Comparison of ENCODE assay signal across 9 mouse cellular contexts in genomic region chr14:36652982-36653557, GRCm38 (mm10).
DNase-seq lines count a peak whose midpoint lies in the region; ATAC-seq lines count a peak whose summit lies in the region.
"Had no signal": no experiment of that assay in that cellular context is flagged by ENCODE, and none has a peak within 500 bp of the region (broad histone marks: within the 10 kb centered on the region; RNA-seq: fewer than 3 reads in every experiment).

No protein-coding gene starts in this region.

- H3K9ac ChIP-seq in embryonic facial prominence, embryonic 12.5 days, result no peak overlapping the region

- H3K36me3 ChIP-seq in embryonic facial prominence, embryonic 12.5 days, result no peaks in the 10 kb centered on the region

- H3K27ac ChIP-seq in embryonic facial prominence, embryonic 12.5 days, result no peak overlapping the region

- 5% methylated on average over 6 of the region's 6 CpGs for WGBS in embryonic facial prominence, embryonic 12.5 days

- intact Hi-C loops in left cerebral cortex, postnatal 10 days (cut with DNase I), result no loop called here

- DNase-seq in left cerebral cortex, postnatal 10 days (ENCODE audit: extremely low spot score in 1 of 2, low spot score in 2 of 2), result peak; percentile 7 to 40
- no peak for DNase-seq in left cerebral cortex, adult 8-10 months (ENCODE audit: low spot score in 2 of 2)
- DNase-seq in layer of hippocampus, adult 9-11 months, result peak; percentile 34
- peak; percentile 63 to 66 for DNase-seq in right cerebral cortex, postnatal 10 days (ENCODE audit: low spot score in 2 of 2)
- no peak for DNase-seq in thymus, postnatal 36 days
- DNase-seq in lung, postnatal 25 days (ENCODE audit: low spot score), result no peak
- DNase-seq in gastrocnemius, postnatal 25 days, result no peak
- DNase-seq: thymus, adult 2 months had no signal

- peak; percentile 74 for ATAC-seq in embryonic facial prominence, embryonic 12.5 days (ENCODE audit: insufficient number of reproducible peaks, insufficient read depth, low FRiP score, low TSS enrichment)

- H3K9me3 ChIP-seq in embryonic facial prominence, embryonic 12.5 days, result no peaks in the 10 kb centered on the region

- H3K4me3 ChIP-seq in embryonic facial prominence, embryonic 12.5 days, result no peak overlapping the region

- no peaks in the 10 kb centered on the region for H3K27me3 ChIP-seq in embryonic facial prominence, embryonic 12.5 days

- H3K4me2 ChIP-seq in embryonic facial prominence, embryonic 12.5 days (replicated peaks), result no peak overlapping the region

- no peaks in the 10 kb centered on the region for H3K4me1 ChIP-seq in embryonic facial prominence, embryonic 12.5 days

Comparison
In these comparisons a context has a peak if more than half of its experiments do, and no peak if none do; other contexts are left out.
1. DNase-seq: peak in left cerebral cortex, postnatal 10 days (2 of 2), layer of hippocampus, adult 9-11 months (single experiment) and right cerebral cortex, postnatal 10 days (2 of 2); none in left cerebral cortex, adult 8-10 months (0 of 2), thymus, postnatal 36 days (0 of 2), lung, postnatal 25 days (single experiment) and gastrocnemius, postnatal 25 days (single experiment).